Comparison of ENCODE assay signal across 8 mouse cellular contexts in the genomic region with DNA sequence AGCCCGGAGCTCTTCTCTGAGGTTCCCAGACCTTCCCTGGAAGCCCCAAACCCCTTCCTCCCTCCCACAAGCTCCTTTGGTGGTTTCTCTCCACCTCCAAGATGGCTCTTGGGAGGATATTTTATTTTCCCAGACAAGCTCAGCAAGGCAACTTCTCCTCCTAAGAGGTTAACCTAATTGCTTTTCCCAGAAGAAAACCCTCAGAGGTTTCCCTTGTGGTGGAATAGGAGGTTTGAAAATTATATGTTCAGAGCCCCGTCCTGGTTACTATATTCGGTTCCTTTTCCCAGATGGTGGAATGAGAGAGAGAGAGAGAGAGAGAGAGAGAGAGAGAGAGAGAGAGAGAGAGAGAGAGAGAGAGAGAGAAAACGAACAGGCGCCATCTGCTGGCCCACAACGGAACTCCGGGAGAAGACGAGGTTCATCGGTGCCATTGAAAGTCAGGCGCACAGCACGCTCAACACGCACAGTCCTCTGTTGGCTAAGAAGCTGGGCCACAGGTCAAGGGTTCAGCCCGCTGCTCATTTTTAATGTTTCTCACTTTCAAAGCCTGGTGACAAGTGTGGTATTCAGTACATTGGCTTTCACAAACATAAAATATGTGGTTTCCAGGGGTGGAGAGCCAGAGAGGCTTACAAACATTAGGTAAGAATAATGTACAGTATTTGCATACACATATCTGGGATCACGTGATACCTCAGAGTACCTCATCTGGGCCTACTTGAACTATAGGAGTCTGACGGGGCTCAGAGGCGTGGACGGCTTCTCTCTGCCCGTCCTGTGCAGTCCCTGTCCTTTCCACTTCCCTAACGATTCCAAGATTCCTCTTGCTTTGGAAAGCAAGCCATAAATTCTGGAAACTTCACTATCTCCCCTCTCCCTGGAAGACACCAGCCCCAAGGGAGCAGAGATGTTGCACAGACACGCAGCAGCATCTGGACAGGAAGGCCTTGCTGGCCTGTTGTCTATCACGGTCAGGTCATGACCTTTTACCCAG. TPM values are rescaled to one million over a fixed set of nuclear protein-coding genes. Genes with fewer than 3 reads are reported as not detected.
DNase-seq lines count a peak whose midpoint lies in the region; ATAC-seq and TF ChIP-seq lines count a peak whose summit lies in the region.

No protein-coding gene starts in this region.

- TF ChIP-seq EP300 in liver, embryonic 14.5 days (IDR thresholded peaks at IDR 0.05; ENCODE audit: low read depth), result no peak

- H3K4me1 ChIP-seq in cortical plate, adult 2 months (ENCODE audit: control insufficient read depth, insufficient read depth, low read length), result no peaks in the 10 kb centered on the region
- H3K4me1 ChIP-seq in liver, embryonic 14.5 days (replicated peaks; ENCODE audit: control insufficient read depth in 2 of 2, insufficient read depth in 2 of 2, low read length in 1 of 2), result peaks cover 0 to 12% of the 10 kb centered on the region in 2 experiments; a peak in 3 of 4 replicates
- peaks cover 11% of the 10 kb centered on the region for H3K4me1 ChIP-seq in neural tube, embryonic 12.5 days

- no peak overlapping the region for H3K4me3 ChIP-seq in cortical plate, adult 2 months (ENCODE audit: insufficient read depth, low read length)
- H3K4me3 ChIP-seq in liver, embryonic 14.5 days (ENCODE audit: insufficient read depth in 1 of 2, low read depth in 2 of 2, low read length in 2 of 2), result no peak overlapping the region
- H3K4me3 ChIP-seq in neural tube, embryonic 12.5 days, result no peak overlapping the region

- no peak for TF ChIP-seq POLR2A in cortical plate, adult 2 months (IDR thresholded peaks at IDR 0.05; ENCODE audit: extremely low read depth, insufficient read depth, low read length)

- H3K27ac ChIP-seq in cortical plate, adult 2 months (ENCODE audit: insufficient read depth, low read length), result no peak overlapping the region
- no peak overlapping the region for H3K27ac ChIP-seq in liver, embryonic 14.5 days
- no peak overlapping the region for H3K27ac ChIP-seq in neural tube, embryonic 12.5 days

- no peaks in the 10 kb centered on the region for H3K27me3 ChIP-seq in liver, embryonic 14.5 days (ENCODE audit: control insufficient read depth, insufficient read depth, low read length)
- no peaks in the 10 kb centered on the region for H3K27me3 ChIP-seq in neural tube, embryonic 12.5 days (replicated peaks)

- no peaks in the 10 kb centered on the region for H3K36me3 ChIP-seq in liver, embryonic 14.5 days (replicated peaks; ENCODE audit: control insufficient read depth, insufficient read depth, low read depth)
- no peaks in the 10 kb centered on the region for H3K36me3 ChIP-seq in neural tube, embryonic 12.5 days

- H3K9me3 ChIP-seq in liver, embryonic 14.5 days (ENCODE audit: control insufficient read depth, low read length), result no peaks in the 10 kb centered on the region
- no peaks in the 10 kb centered on the region for H3K9me3 ChIP-seq in neural tube, embryonic 12.5 days

- peak; percentile 64 for TF ChIP-seq CTCF in cortical plate, adult 2 months (IDR thresholded peaks at IDR 0.05; ENCODE audit: extremely low read depth, insufficient read depth, low read length)
- TF ChIP-seq CTCF in liver, embryonic 14.5 days (IDR thresholded peaks at IDR 0.05; ENCODE audit: low read depth), result peak; percentile 89

- 31% methylated on average over 21 of the region's 21 CpGs for WGBS in liver, embryonic 14.5 days (ENCODE audit: insufficient replicate concordance)
- WGBS in neural tube, embryonic 12.5 days, result 36% methylated on average over 21 of the region's 21 CpGs

- no peak overlapping the region for H3K9ac ChIP-seq in liver, embryonic 14.5 days (replicated peaks)
- no peak overlapping the region for H3K9ac ChIP-seq in neural tube, embryonic 12.5 days

- peak; percentile 34; the same call in 1 of the 2 replicates for ATAC-seq in liver, embryonic 14.5 days (ENCODE audit: insufficient read depth)
- ATAC-seq in neural tube, embryonic 12.5 days (ENCODE audit: low FRiP score, low read depth), result peak; percentile 52

- intact Hi-C loops in gastrocnemius, postnatal 36 days (cut with DNase I), result no loop called here

- DNase-seq in B cell, adult 2 months, result peak; percentile 71
- DNase-seq in MN1 (ENCODE audit: low spot score), result peak; percentile 83
- peak; percentile 56 to 61 for DNase-seq in gastrocnemius, postnatal 36 days
- DNase-seq in kidney, adult 8-10 months, result peak; percentile 55 to 78
- peak in 2 of 3 experiments; percentile 41 to 59 for DNase-seq in liver, embryonic 14.5 days (ENCODE audit: low read depth in 3 of 3, low spot score in 3 of 3)
- DNase-seq in thymus, postnatal 36 days, result peak; percentile 51 to 64

- no peak overlapping the region for H3K4me2 ChIP-seq in liver, embryonic 14.5 days (ENCODE audit: low read depth)
- H3K4me2 ChIP-seq in neural tube, embryonic 12.5 days (replicated peaks), result no peak overlapping the region

RNA-seq across cellular contexts. Expression of a gene that starts 33.7 kb away (rescaled TPM):
- polyA plus RNA-seq in cortical plate, adult 2 months (2012; rRNA removed), result 21.8 and 23.3 TPM in 2 replicates
- 10 to 100 TPM; 25.0 to 29.8 TPM for total RNA-seq in gastrocnemius, postnatal 36 days (2021)
- 19.4 and 23.5 TPM in 2 replicates for polyA plus RNA-seq in liver, embryonic 14.5 days (2012; rRNA removed)
- 22.7 and 28.5 TPM in 2 replicates for polyA plus RNA-seq in liver, embryonic 14.5 days (2014; fragmentation: Nextera tagmentation; extraction: Ambion mirVana)
- 72.3 and 73.0 TPM in 2 replicates for polyA plus RNA-seq in neural tube, embryonic 12.5 days (2016; fragmentation: Nextera tagmentation; extraction: Ambion mirVana)
